Mouse (Mus musculus) heart, postnatal 0 days (tissue): Measurements from ENCODE around the gene Timp3. TPM values are rescaled to one million over a fixed set of nuclear protein-coding genes. Genes with fewer than 3 reads are reported as not detected.

Experiments
- ATAC-seq: fragments of 200-750 bp; cut with Nextera tagmentation; 2 replicates; pipeline ENCODE4 v1.8.0; 2017; ENCODE audit warnings: low read depth, moderate number of reproducible peaks, moderate library complexity; ENCODE audit not compliant: insufficient read depth
- DNase-seq: peaks from one replicate; pipeline ENCODE4 v3.0.0-alpha.2; 2016; ENCODE audit warnings: low spot score
- H3K27ac ChIP-seq: fragments of 300-500 bp; sonication (generic); 2 replicates; pipeline ENCODE4 v1.5.1; 2014; ENCODE audit warnings: low read depth, mild to moderate bottlenecking
- H3K27me3 ChIP-seq: fragments of 300-500 bp; sonication (generic); 2 replicates; pipeline ENCODE4 v1.6.1; 2014; ENCODE audit warnings: low read length, mixed read lengths; ENCODE audit not compliant: control insufficient read depth, insufficient read depth
- H3K36me3 ChIP-seq: fragments of 300-500 bp; sonication (generic); replicated peaks from 2 replicates; pipeline ENCODE4 v1.6.1; 2014; ENCODE audit warnings: low read length, mixed read lengths; ENCODE audit not compliant: control insufficient read depth, insufficient read depth
- H3K4me1 ChIP-seq: fragments of 300-500 bp; sonication (generic); 2 replicates; pipeline ENCODE4 v1.6.1; 2014; ENCODE audit warnings: antibody characterized with exemption; ENCODE audit not compliant: control insufficient read depth, insufficient read depth
- H3K4me2 ChIP-seq: fragments of 300-500 bp; sonication (generic); 2 replicates; pipeline ENCODE4 v1.6.1; 2014; ENCODE audit warnings: low read depth, mild to moderate bottlenecking, low read length, moderate library complexity
- H3K4me3 ChIP-seq: fragments of 300-500 bp; sonication (generic); 2 replicates; pipeline ENCODE4 v1.5.1; 2014; ENCODE audit warnings: low read depth, low read length
- H3K9ac ChIP-seq: fragments of 300-500 bp; sonication (generic); replicated peaks from 2 replicates; pipeline ENCODE4 v1.6.1; 2014; ENCODE audit warnings: low read depth, low read length, mixed read lengths
- H3K9me3 ChIP-seq: fragments of 300-500 bp; sonication (generic); replicated peaks from 2 replicates; pipeline ENCODE4 v1.6.1; 2016; ENCODE audit warnings: low read length; ENCODE audit not compliant: control insufficient read depth
- CTCF ChIP-seq: IDR thresholded peaks from 2 replicates; pipeline ENCODE4 v1.5.1; 2016; ENCODE audit warnings: antibody characterized with exemption, control low read depth, low read depth
- EP300 ChIP-seq: IDR thresholded peaks from 2 replicates; pipeline ENCODE4 v1.6.1; 2016; ENCODE audit warnings: antibody characterized with exemption, low read depth
- WGBS: fragments of 180-500 bp; shearing (Covaris S2); extraction: QIAGEN DNeasy Blood & Tissue Kit; methylation state at CpG from one replicate; pipeline ENCODE4 v1.1.7; 2014; 5-methylcytosine and 5-hydroxymethylcytosine counted together
- polyA plus RNA-seq: library from polyadenylated mRNA; unstranded; fragments of >200 nt; fragmentation: Nextera tagmentation; extraction: Ambion mirVana; gene quantifications from 2 replicates; pipeline ENCODE4 v1.2.1, GENCODE M21; 2015
- total RNA-seq: library from RNA; depleted of rRNA; stranded (reverse); fragments of >200 nt; gene quantifications from 2 replicates; pipeline ENCODE4 v1.2.3, GENCODE M21; 2014; ENCODE audit warnings: low replicate concordance

The Timp3 gene
- total and polyA plus RNA-seq, 2 experiments from 2014 or later, result 66.0 to 164 TPM

- Histone ChIP-seq H3K4me2 (no peak overlapping the region), H3K27me3 (0 out of 2 replicates have a peak, but pooled peaks cover 5% of the 10 kb centered on the region)
- no peak for ATAC-seq
These were observed 1.8 kb upstream of the Timp3 start for GRCm38 (mm10) chr10:86298326-86298725.

GRCm38 (mm10) chr10:86299795-86300194 lies 377 bp upstream of the Timp3 start:
- Histone ChIP-seq H3K4me2 (peak overlapping the region; percentile 61), H3K27me3 (0 out of 2 replicates have a peak, but pooled peaks cover 5% of the 10 kb centered on the region), H3K4me1 (peaks cover 10% of the 10 kb centered on the region), H3K4me3 (peak overlapping the region; percentile 58), H3K9ac (peak overlapping the region; percentile 93), H3K9me3 (no peaks in the 10 kb centered on the region), H3K27ac (peak overlapping the region; percentile 93), H3K36me3 (0 out of 2 replicates have a peak, but pooled peaks cover 5% of the 10 kb centered on the region)
- no peak for DNase-seq
- ATAC-seq, result no peak
- TF ChIP-seq CTCF (no peak), EP300 (no peak)
- WGBS, result 42% methylated on average over 6 of the region's 6 CpGs

More at GRCm38 (mm10) chr10:86298326-86298725, 1.8 kb upstream of the Timp3 start:
- 63% methylated on average over 6 of the region's 6 CpGs for WGBS
- TF ChIP-seq EP300 (no peak), CTCF (no peak)
- Histone ChIP-seq H3K4me3 (no peak overlapping the region), H3K4me1 (peaks cover 5% of the 10 kb centered on the region), H3K36me3 (no peaks in the 10 kb centered on the region), H3K9me3 (no peaks in the 10 kb centered on the region), H3K9ac (no peak overlapping the region), H3K27ac (no peak overlapping the region)
- DNase-seq, result no peak

GRCm38 (mm10) chr10:86301117-86301490 lies 932 bp downstream of the Timp3 start:
- Histone ChIP-seq H3K4me1 (peaks cover 6% of the 10 kb centered on the region; the same call in 1 of the 2 replicates), H3K9ac (peak overlapping the region; percentile 93), H3K4me2 (peak overlapping the region; percentile 61), H3K27ac (peak overlapping the region; percentile 93), H3K4me3 (peak overlapping the region; percentile 58), H3K36me3 (peaks cover 12% of the 10 kb centered on the region; the same call in 1 of the 2 replicates), H3K9me3 (no peaks in the 10 kb centered on the region), H3K27me3 (no peaks in the 10 kb centered on the region)
- no peak; the same call in 1 of the 2 replicates for TF ChIP-seq EP300
- WGBS, result under 1% methylated on average over 9 of the region's 10 CpGs
- ATAC-seq (no peak), DNase-seq (peak; percentile 43)

GRCm38 (mm10) chr10:86301593-86302317 lies 1.6 kb downstream of the Timp3 start:
- peak overlapping the region; percentile 93 for H3K27ac ChIP-seq
- H3K4me1 ChIP-seq, result peaks cover 6% of the 10 kb centered on the region; the same call in 1 of the 2 replicates
- H3K4me2 ChIP-seq, result peak overlapping the region; percentile 61
- WGBS, result 5% methylated on average over 4 of the region's 4 CpGs
- H3K4me3 ChIP-seq, result peak overlapping the region; percentile 58
- peak; percentile 5; the same call in 1 of the 2 replicates for ATAC-seq
- no peak for TF ChIP-seq EP300
- TF ChIP-seq CTCF, result no peak
- H3K9me3 ChIP-seq, result no peaks in the 10 kb centered on the region
- no peak for DNase-seq
- no peaks in the 10 kb centered on the region for H3K27me3 ChIP-seq
- peaks cover 19% of the 10 kb centered on the region; the same call in 1 of the 2 replicates for H3K36me3 ChIP-seq
- peak overlapping the region; percentile 93 for H3K9ac ChIP-seq

DNA sequence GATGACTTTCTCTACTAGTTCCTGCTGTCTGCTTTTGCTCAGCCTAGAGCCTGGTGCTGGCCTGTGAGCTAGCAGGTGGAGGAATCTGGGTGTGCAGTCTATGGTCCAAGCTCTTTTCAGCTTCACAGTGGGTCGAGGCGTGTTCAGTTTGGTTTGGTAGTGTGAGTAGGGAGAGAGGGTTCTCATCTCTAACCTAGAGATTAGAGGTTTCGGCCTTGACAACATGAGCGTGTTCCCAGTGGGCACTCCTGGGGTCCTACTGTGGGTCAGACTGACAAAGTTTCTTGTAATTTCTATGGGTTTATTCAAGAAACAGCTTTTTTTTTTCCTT lies 2.1 kb downstream of the Timp3 start:
- H3K27ac ChIP-seq, result peak overlapping the region; percentile 93
- H3K4me3 ChIP-seq, result peak overlapping the region; percentile 58
- TF ChIP-seq EP300, result no peak
- TF ChIP-seq CTCF, result no peak
- no peaks in the 10 kb centered on the region for H3K9me3 ChIP-seq
- peaks cover 6% of the 10 kb centered on the region; the same call in 1 of the 2 replicates for H3K4me1 ChIP-seq
- H3K4me2 ChIP-seq, result peak overlapping the region; percentile 61
- H3K36me3 ChIP-seq, result peaks cover 24% of the 10 kb centered on the region; the same call in 1 of the 2 replicates
- ATAC-seq (peak; percentile 12; the same call in 1 of the 2 replicates), DNase-seq (peak; percentile 46)
- H3K9ac ChIP-seq, result peak overlapping the region; percentile 93
- H3K27me3 ChIP-seq, result no peaks in the 10 kb centered on the region
- WGBS, result 18% methylated on average over 4 of the region's 4 CpGs
